In the genomic region with DNA sequence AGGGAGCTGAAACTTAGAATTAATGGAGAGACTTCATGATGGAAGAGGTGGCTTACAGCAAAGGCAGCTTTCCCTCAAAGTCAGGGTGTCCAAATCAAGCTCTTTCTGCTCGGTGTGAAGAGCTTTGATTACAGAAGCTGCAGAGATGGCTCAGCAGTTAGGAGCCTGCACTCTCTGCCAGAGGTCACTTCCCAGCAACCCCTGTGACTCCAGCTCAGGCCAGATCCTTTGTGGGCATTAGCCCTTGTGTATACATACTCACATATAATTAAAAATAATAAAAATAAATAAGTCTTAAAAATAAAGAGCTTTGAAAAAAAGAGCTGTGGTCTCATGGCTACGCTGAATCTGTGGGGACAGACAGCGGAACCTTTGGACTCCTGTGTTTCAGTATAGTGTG, we compare ENCODE assay signal across 13 mouse cellular contexts.
"Had no signal": no experiment of that assay in that cellular context is flagged by ENCODE, and none has a peak within 500 bp of the region (broad histone marks: within the 10 kb centered on the region; RNA-seq: fewer than 3 reads in every experiment).

No protein-coding gene starts in this region.

- ATAC-seq: inflammation-experienced regulatory T-cells, adult 6 months; lung, postnatal 0 days; midbrain, embryonic 13.5 days had no signal

- H3K4me2 ChIP-seq: limb, embryonic 12.5 days; liver, embryonic 11.5 days; liver, embryonic 15.5 days; midbrain, embryonic 13.5 days had no signal

- H3K9ac ChIP-seq: limb, embryonic 12.5 days; liver, embryonic 15.5 days; midbrain, embryonic 13.5 days had no signal

- H3K36me3 ChIP-seq: limb, embryonic 12.5 days; liver, embryonic 15.5 days; midbrain, embryonic 13.5 days had no signal

- DNase-seq: lung, adult 2 months; lung, postnatal 36 days; right cerebral cortex, postnatal 14 days; thymus, postnatal 4 days had no signal

- H3K9me3 ChIP-seq: limb, embryonic 12.5 days; liver, embryonic 15.5 days; midbrain, embryonic 13.5 days had no signal

- H3K4me3 ChIP-seq: layer of hippocampus, adult 2 months; limb, embryonic 12.5 days; liver, embryonic 15.5 days; midbrain, embryonic 13.5 days had no signal

- H3K27me3 ChIP-seq: limb, embryonic 12.5 days; liver, embryonic 15.5 days; midbrain, embryonic 13.5 days had no signal

- H3K27ac ChIP-seq: kidney, postnatal 0 days; layer of hippocampus, adult 2 months; limb, embryonic 12.5 days; liver, embryonic 15.5 days; midbrain, embryonic 13.5 days; stomach, postnatal 0 days had no signal
